Mouse (Mus musculus): ENCODE data around the gene Cenpc1. TPM values are rescaled to one million over a fixed set of nuclear protein-coding genes. Genes with fewer than 3 reads are reported as not detected.

Gene Cenpc1
- polyA plus RNA-seq, 1 experiment: not detected

- Histone ChIP-seq H3K4me1 (ENCODE audit: control insufficient read depth, insufficient read depth, low read length) (no peaks in the 10 kb centered on the region), H3K27ac (ENCODE audit: insufficient read depth, low read depth, low read length) (no peak overlapping the region), H3K4me3 (ENCODE audit: insufficient read depth, low read depth, low read length) (no peak overlapping the region)
- TF ChIP-seq CTCF (IDR thresholded peaks at IDR 0.05; ENCODE audit: insufficient read depth, low read depth, low read length) (no peak), POLR2A (IDR thresholded peaks at IDR 0.05; ENCODE audit: insufficient read depth, low read depth, low read length) (no peak)
- WGBS: 76% methylated on average over 6 of the region's 6 CpGs
Observed at GRCm38 (mm10) chr5:86086751-86087150, 21.4 kb upstream of the Cenpc1 start.

GRCm38 (mm10) chr5:86084979-86085378 is 19.6 kb upstream of the Cenpc1 start:
- H3K4me1 ChIP-seq (ENCODE audit: control insufficient read depth, insufficient read depth, low read length): no peaks in the 10 kb centered on the region
- no peak overlapping the region for H3K27ac ChIP-seq (ENCODE audit: insufficient read depth, low read depth, low read length)
- H3K4me3 ChIP-seq (ENCODE audit: insufficient read depth, low read depth, low read length): no peak overlapping the region
- 78% methylated on average over 7 of the region's 7 CpGs for WGBS
- no peak for TF ChIP-seq CTCF (IDR thresholded peaks at IDR 0.05; ENCODE audit: insufficient read depth, low read depth, low read length)
- TF ChIP-seq POLR2A (IDR thresholded peaks at IDR 0.05; ENCODE audit: insufficient read depth, low read depth, low read length): no peak

GRCm38 (mm10) chr5:86083987-86084386 is 18.6 kb upstream of the Cenpc1 start:
- Histone ChIP-seq H3K27ac (ENCODE audit: insufficient read depth, low read depth, low read length) (no peak overlapping the region), H3K4me1 (ENCODE audit: control insufficient read depth, insufficient read depth, low read length) (no peaks in the 10 kb centered on the region), H3K4me3 (ENCODE audit: insufficient read depth, low read depth, low read length) (no peak overlapping the region)
- 87% methylated on average over 6 of the region's 6 CpGs for WGBS
- no peak for TF ChIP-seq POLR2A (IDR thresholded peaks at IDR 0.05; ENCODE audit: insufficient read depth, low read depth, low read length)
- no peak for TF ChIP-seq CTCF (IDR thresholded peaks at IDR 0.05; ENCODE audit: insufficient read depth, low read depth, low read length)

- no peak overlapping the region for H3K4me3 ChIP-seq (ENCODE audit: insufficient read depth, low read depth, low read length)
- no peak overlapping the region for H3K27ac ChIP-seq (ENCODE audit: insufficient read depth, low read depth, low read length)
- TF ChIP-seq CTCF (IDR thresholded peaks at IDR 0.05; ENCODE audit: insufficient read depth, low read depth, low read length) (no peak), POLR2A (IDR thresholded peaks at IDR 0.05; ENCODE audit: insufficient read depth, low read depth, low read length) (no peak)
- 84% methylated on average over 3 of the region's 3 CpGs for WGBS
- H3K4me1 ChIP-seq (ENCODE audit: control insufficient read depth, insufficient read depth, low read length): no peaks in the 10 kb centered on the region
Observed at GRCm38 (mm10) chr5:86078720-86079334, 13.4 kb upstream of the Cenpc1 start.

- no peak overlapping the region for H3K4me3 ChIP-seq (ENCODE audit: insufficient read depth, low read depth, low read length)
- 84% methylated on average over 4 of the region's 4 CpGs for WGBS
- H3K27ac ChIP-seq (ENCODE audit: insufficient read depth, low read depth, low read length): no peak overlapping the region
- TF ChIP-seq CTCF (IDR thresholded peaks at IDR 0.05; ENCODE audit: insufficient read depth, low read depth, low read length): no peak
- no peak for TF ChIP-seq POLR2A (IDR thresholded peaks at IDR 0.05; ENCODE audit: insufficient read depth, low read depth, low read length)
- no peaks in the 10 kb centered on the region for H3K4me1 ChIP-seq (ENCODE audit: control insufficient read depth, insufficient read depth, low read length)
Observed at GRCm38 (mm10) chr5:86072756-86073386, 7.5 kb upstream of the Cenpc1 start.

- WGBS: 76% methylated on average over 7 of the region's 7 CpGs
Observed at GRCm38 (mm10) chr5:86071538-86071937, 6.2 kb upstream of the Cenpc1 start, which contains the start of gene Stap1. TSS of gene Stap1 (plus strand) at chr5:86071746.

GRCm38 (mm10) chr5:86069121-86069520 is 3.7 kb upstream of the Cenpc1 start:
- TF ChIP-seq POLR2A (IDR thresholded peaks at IDR 0.05; ENCODE audit: insufficient read depth, low read depth, low read length) (no peak), CTCF (IDR thresholded peaks at IDR 0.05; ENCODE audit: insufficient read depth, low read depth, low read length) (no peak)
- H3K4me1 ChIP-seq (ENCODE audit: control insufficient read depth, insufficient read depth, low read length): peaks cover 2% of the 10 kb centered on the region; the same call in 1 of the 2 replicates
- no peak overlapping the region for H3K4me3 ChIP-seq (ENCODE audit: insufficient read depth, low read depth, low read length)
- WGBS: 80% methylated on average over 6 of the region's 6 CpGs
- no peak overlapping the region for H3K27ac ChIP-seq (ENCODE audit: insufficient read depth, low read depth, low read length)

More at GRCm38 (mm10) chr5:86071538-86071937, 6.2 kb upstream of the Cenpc1 start, which contains the start of gene Stap1:
- Histone ChIP-seq H3K4me3 (ENCODE audit: insufficient read depth, low read depth, low read length) (no peak within 1 kb of the TSS), H3K27ac (ENCODE audit: insufficient read depth, low read depth, low read length) (no peak within 1 kb of the TSS), H3K4me1 (ENCODE audit: control insufficient read depth, insufficient read depth, low read length) (no peaks in the 10 kb centered on the region)
- TF ChIP-seq POLR2A (IDR thresholded peaks at IDR 0.05; ENCODE audit: insufficient read depth, low read depth, low read length) (no peak), CTCF (IDR thresholded peaks at IDR 0.05; ENCODE audit: insufficient read depth, low read depth, low read length) (no peak)

- WGBS: 73% methylated on average over 3 of the region's 3 CpGs
- Histone ChIP-seq H3K4me1 (ENCODE audit: control insufficient read depth, insufficient read depth, low read length) (peaks cover 2% of the 10 kb centered on the region; the same call in 1 of the 2 replicates), H3K4me3 (ENCODE audit: insufficient read depth, low read depth, low read length) (no peak overlapping the region), H3K27ac (ENCODE audit: insufficient read depth, low read depth, low read length) (no peak overlapping the region)
- TF ChIP-seq CTCF (IDR thresholded peaks at IDR 0.05; ENCODE audit: insufficient read depth, low read depth, low read length) (no peak), POLR2A (IDR thresholded peaks at IDR 0.05; ENCODE audit: insufficient read depth, low read depth, low read length) (no peak)
Observed at GRCm38 (mm10) chr5:86068451-86068850, 3.1 kb upstream of the Cenpc1 start.

GRCm38 (mm10) chr5:86066551-86066929 is 1.2 kb upstream of the Cenpc1 start:
- WGBS: under 1% methylated on average over 17 of the region's 17 CpGs
- TF ChIP-seq POLR2A (IDR thresholded peaks at IDR 0.05; ENCODE audit: insufficient read depth, low read depth, low read length) (no peak), CTCF (IDR thresholded peaks at IDR 0.05; ENCODE audit: insufficient read depth, low read depth, low read length) (peak; percentile 78; the same call in 1 of the 2 replicates)
- Histone ChIP-seq H3K27ac (ENCODE audit: insufficient read depth, low read depth, low read length) (no peak overlapping the region), H3K4me1 (ENCODE audit: control insufficient read depth, insufficient read depth, low read length) (peaks cover 2% of the 10 kb centered on the region; the same call in 1 of the 2 replicates), H3K4me3 (ENCODE audit: insufficient read depth, low read depth, low read length) (peak overlapping the region; percentile 23; the same call in 1 of the 2 replicates)

Measured in olfactory bulb, adult 2 months (tissue).